Mouse (Mus musculus) liver, embryonic 14.5 days (tissue): ENCODE results near the gene 4930426L09Rik.

Source experiments
- CTCF ChIP-seq: IDR thresholded peaks from 2 replicates; pipeline ENCODE4 v1.5.1; 2016; ENCODE audit warnings: antibody characterized with exemption, low read depth, control low read depth
- EP300 ChIP-seq: IDR thresholded peaks from 2 replicates; pipeline ENCODE4 v1.6.1; 2016; ENCODE audit warnings: antibody characterized with exemption, low read depth

- TF ChIP-seq CTCF = no peak
- TF ChIP-seq EP300 = no peak
Observed at GRCm38 (mm10) chr2:19016839-19017238, 18.7 kb downstream of the 4930426L09Rik start.
